In the genomic region with DNA sequence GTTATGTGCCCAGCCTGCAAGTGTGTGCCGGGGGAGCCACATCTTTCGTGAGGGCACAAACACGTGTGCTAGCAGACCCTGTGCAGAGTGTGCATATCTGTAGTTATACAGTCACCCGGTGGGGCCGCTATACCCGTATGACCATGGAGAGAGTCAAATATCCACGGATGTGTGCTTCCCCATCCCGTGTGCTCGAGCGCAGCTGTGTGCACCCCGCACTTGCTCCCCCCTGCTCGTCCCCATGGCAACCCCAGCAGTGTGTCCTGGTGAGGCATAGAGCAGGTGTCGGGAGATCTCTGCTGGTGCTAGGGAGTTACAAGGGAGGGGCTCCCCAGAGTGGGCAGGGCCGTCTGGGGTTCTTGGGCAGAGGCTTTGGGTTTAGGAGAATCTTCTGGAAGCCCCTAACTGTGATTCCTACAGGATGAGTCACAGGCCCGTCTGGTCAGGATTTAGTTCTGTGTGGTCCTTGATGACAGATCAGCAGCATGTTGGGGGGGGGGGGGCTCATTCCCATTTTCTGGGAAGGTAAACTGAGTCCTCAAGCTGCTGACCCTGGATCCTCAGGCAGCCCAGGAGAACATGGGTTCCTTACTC, we compare ENCODE assay signal across 9 mouse cellular contexts. TPM values are rescaled to one million over a fixed set of nuclear protein-coding genes. Genes with fewer than 3 reads are reported as not detected.
DNase-seq lines count a peak whose midpoint lies in the region; ATAC-seq and TF ChIP-seq lines count a peak whose summit lies in the region.
"Had no signal": no experiment of that assay in that cellular context is flagged by ENCODE, and none has a peak within 500 bp of the region (broad histone marks: within the 10 kb centered on the region; RNA-seq: fewer than 3 reads in every experiment).

No protein-coding gene starts in this region.

- no peak overlapping the region for H3K9ac ChIP-seq in kidney, postnatal 0 days (ENCODE audit: low read depth, low read length)
- H3K9ac ChIP-seq in hindbrain, embryonic 16.5 days (ENCODE audit: low read depth, low read length), result no peak overlapping the region
- 0 out of 2 replicates have a peak overlapping the region, but pooled peaks have one; percentile 3 for H3K9ac ChIP-seq in neural tube, embryonic 12.5 days

- H3K4me3 ChIP-seq in kidney, postnatal 0 days (replicated peaks; ENCODE audit: low read depth, low read length), result no peak overlapping the region
- H3K4me3 ChIP-seq in kidney, adult 2 months (ENCODE audit: insufficient read depth, low read depth, low read length), result no peak overlapping the region
- no peak overlapping the region for H3K4me3 ChIP-seq in hindbrain, embryonic 16.5 days (ENCODE audit: low read length)
- no peak overlapping the region for H3K4me3 ChIP-seq in neural tube, embryonic 12.5 days
- H3K4me3 ChIP-seq: left cerebral cortex, adult 2 months had no signal

- peaks cover 28% of the 10 kb centered on the region for H3K4me1 ChIP-seq in kidney, postnatal 0 days (replicated peaks; ENCODE audit: insufficient read depth, low read length)
- H3K4me1 ChIP-seq in kidney, adult 2 months (ENCODE audit: control insufficient read depth, insufficient read depth, low read length), result peaks cover 9% of the 10 kb centered on the region; the same call in 1 of the 2 replicates
- H3K4me1 ChIP-seq in hindbrain, embryonic 16.5 days (ENCODE audit: control insufficient read depth, insufficient read depth, low read depth, low read length), result peaks cover 24% of the 10 kb centered on the region
- H3K4me1 ChIP-seq in neural tube, embryonic 12.5 days, result peaks cover 31% of the 10 kb centered on the region

- 24% methylated on average over 15 of the region's 15 CpGs for WGBS in kidney, postnatal 0 days
- WGBS in kidney, adult 2 months, result 27% methylated on average over 15 of the region's 15 CpGs
- 22% methylated on average over 15 of the region's 15 CpGs for WGBS in hindbrain, embryonic 16.5 days
- WGBS in neural tube, embryonic 12.5 days, result 29% methylated on average over 15 of the region's 15 CpGs

- DNase-seq in kidney, postnatal 0 days (ENCODE audit: low spot score), result peak; percentile 28
- DNase-seq in kidney, adult 2 months, result no peak
- DNase-seq in urinary bladder, postnatal 36 days (ENCODE audit: low spot score in 2 of 2), result no peak
- no peak for DNase-seq in spleen, postnatal 10 days (ENCODE audit: low spot score in 2 of 2)
- no peak for DNase-seq in gastrocnemius, postnatal 25 days

- ATAC-seq in kidney, postnatal 0 days (replicated peaks; ENCODE audit: low FRiP score, low read depth), result peak; percentile 8; the same call in 1 of the 2 replicates
- ATAC-seq in activated CD4-positive, CD25-positive, alpha-beta regulatory T cell, adult 4 months, result peak; percentile 36
- ATAC-seq in hindbrain, embryonic 16.5 days, result peak; percentile 59
- ATAC-seq in neural tube, embryonic 12.5 days (ENCODE audit: low FRiP score, low read depth), result peak; percentile 78

- H3K27ac ChIP-seq in kidney, postnatal 0 days, result no peak overlapping the region
- no peak overlapping the region for H3K27ac ChIP-seq in kidney, adult 2 months (ENCODE audit: insufficient read depth, low read depth, low read length)
- H3K27ac ChIP-seq in hindbrain, embryonic 16.5 days (ENCODE audit: low read depth, low read length), result no peak overlapping the region; the same call in 1 of the 2 replicates
- no peak overlapping the region for H3K27ac ChIP-seq in neural tube, embryonic 12.5 days
- H3K27ac ChIP-seq: left cerebral cortex, adult 2 months had no signal

- 0 out of 2 replicates have a peak, but pooled peaks have one; percentile 7 for TF ChIP-seq CTCF in kidney, postnatal 0 days (IDR thresholded peaks at IDR 0.05; ENCODE audit: low read depth)
- TF ChIP-seq CTCF in kidney, adult 2 months (conservative IDR thresholded peaks at IDR 0.05; ENCODE audit: insufficient read depth, insufficient read length, low read depth, low read length), result no peak

- no peaks in the 10 kb centered on the region for H3K36me3 ChIP-seq in kidney, postnatal 0 days (ENCODE audit: insufficient read depth, low read length)
- H3K36me3 ChIP-seq in kidney, adult 2 months (ENCODE audit: control insufficient read depth, insufficient read depth, low read length), result no peaks in the 10 kb centered on the region
- H3K36me3 ChIP-seq in hindbrain, embryonic 16.5 days (ENCODE audit: control insufficient read depth, insufficient read depth, low read length), result no peaks in the 10 kb centered on the region
- no peaks in the 10 kb centered on the region for H3K36me3 ChIP-seq in neural tube, embryonic 12.5 days

- H3K27me3 ChIP-seq in kidney, postnatal 0 days (ENCODE audit: insufficient read depth, low read length), result no peaks in the 10 kb centered on the region
- H3K27me3 ChIP-seq in kidney, adult 2 months (replicated peaks; ENCODE audit: control insufficient read depth, insufficient read depth, low read length), result no peaks in the 10 kb centered on the region
- H3K27me3 ChIP-seq in hindbrain, embryonic 16.5 days (replicated peaks; ENCODE audit: control insufficient read depth, insufficient read depth, low read length), result no peaks in the 10 kb centered on the region
- H3K27me3 ChIP-seq in neural tube, embryonic 12.5 days (replicated peaks), result no peaks in the 10 kb centered on the region

- no peaks in the 10 kb centered on the region for H3K9me3 ChIP-seq in kidney, postnatal 0 days (replicated peaks; ENCODE audit: low read length)
- H3K9me3 ChIP-seq in hindbrain, embryonic 16.5 days (ENCODE audit: control insufficient read depth, low read length), result no peaks in the 10 kb centered on the region
- H3K9me3 ChIP-seq in neural tube, embryonic 12.5 days, result no peaks in the 10 kb centered on the region

- no peak for TF ChIP-seq POLR2A in kidney, adult 2 months (IDR thresholded peaks at IDR 0.05; ENCODE audit: low read depth, low read length)

- H3K4me2 ChIP-seq in kidney, postnatal 0 days (ENCODE audit: low read length), result no peak overlapping the region
- peak overlapping the region; percentile 29; the same call in 1 of the 2 replicates for H3K4me2 ChIP-seq in hindbrain, embryonic 16.5 days (ENCODE audit: low read length)
- peak overlapping the region; percentile 22; the same call in 1 of the 2 replicates for H3K4me2 ChIP-seq in neural tube, embryonic 12.5 days (replicated peaks)

RNA-seq across cellular contexts. Expression of a gene that starts 24.3 kb away (rescaled TPM):
- 0.22 and 0.33 TPM in 2 replicates for polyA plus RNA-seq in kidney, postnatal 0 days (2015; fragmentation: Nextera tagmentation; extraction: Ambion mirVana)
- polyA plus RNA-seq in kidney, adult 2 months (2012; rRNA removed), result 9.6 and 10.3 TPM in 2 replicates
- polyA plus RNA-seq in activated CD4-positive, CD25-positive, alpha-beta regulatory T cell, adult 4 months (2017; shearing (Covaris generic)), result not detected
- 2.8 and 3.7 TPM in 2 replicates for polyA plus RNA-seq in hindbrain, embryonic 16.5 days (2015; fragmentation: Nextera tagmentation; extraction: Ambion mirVana)
- 2.6 TPM in 2 replicates for polyA plus RNA-seq in neural tube, embryonic 12.5 days (2016; fragmentation: Nextera tagmentation; extraction: Ambion mirVana)
- total RNA-seq in gastrocnemius, postnatal 25 days (2021), result not detected

Comparison
In these comparisons a context has a peak if more than half of its experiments do, and no peak if none do; other contexts are left out.
1. ATAC-seq: peak in every context shown above with its lines; median percentile 78 in neural tube, embryonic 12.5 days; 59 in hindbrain, embryonic 16.5 days; 36 in activated CD4-positive, CD25-positive, alpha-beta regulatory T cell, adult 4 months; 8 in kidney, postnatal 0 days.